Mouse (Mus musculus) midbrain, postnatal 0 days (tissue): ENCODE measurements around the gene Ptprm. TPM values are rescaled to one million over a fixed set of nuclear protein-coding genes. Genes with fewer than 3 reads are reported as not detected.

Experiments
- ATAC-seq: fragments of 200-750 bp; cut with Nextera tagmentation; 2 replicates; pipeline ENCODE4 v1.8.0; 2017; ENCODE audit warnings: moderate number of reproducible peaks, mild to moderate bottlenecking, moderate TSS enrichment, moderate library complexity; ENCODE audit not compliant: low FRiP score
- DNase-seq: peaks from one replicate; pipeline ENCODE4 v3.0.0-alpha.2; 2015; ENCODE audit warnings: low spot score
- H3K27ac ChIP-seq: fragments of 300-500 bp; sonication (generic); 2 replicates; pipeline ENCODE4 v1.5.1; 2014; ENCODE audit warnings: low read depth, mild to moderate bottlenecking, low read length, mixed read lengths
- H3K27me3 ChIP-seq: fragments of 300-500 bp; sonication (generic); 2 replicates; pipeline ENCODE4 v1.6.1; 2014; ENCODE audit warnings: low read length, control low read depth, mixed read lengths; ENCODE audit not compliant: insufficient read depth
- H3K36me3 ChIP-seq: fragments of 300-500 bp; sonication (generic); 2 replicates; pipeline ENCODE4 v1.6.1; 2014; ENCODE audit warnings: low read length, control low read depth, mixed read lengths; ENCODE audit not compliant: insufficient read depth
- H3K4me1 ChIP-seq: fragments of 300-500 bp; sonication (generic); 2 replicates; pipeline ENCODE4 v1.6.1; 2014; ENCODE audit warnings: mild to moderate bottlenecking, control low read depth, antibody characterized with exemption, low read length, mixed read lengths; ENCODE audit not compliant: insufficient read depth
- H3K4me2 ChIP-seq: fragments of 300-500 bp; sonication (generic); 2 replicates; pipeline ENCODE4 v1.6.1; 2014; ENCODE audit warnings: low read depth, mild to moderate bottlenecking, low read length, mixed read lengths; ENCODE audit not compliant: poor library complexity, severe bottlenecking
- H3K4me3 ChIP-seq: fragments of 300-500 bp; sonication (generic); 2 replicates; pipeline ENCODE4 v1.5.1; 2014; ENCODE audit warnings: low read depth, mild to moderate bottlenecking, low read length, moderate library complexity
- H3K9ac ChIP-seq: fragments of 300-500 bp; sonication (generic); replicated peaks from 2 replicates; pipeline ENCODE4 v1.6.1; 2014; ENCODE audit warnings: mild to moderate bottlenecking, low read length, moderate library complexity, mixed read lengths; ENCODE audit not compliant: poor library complexity, severe bottlenecking
- H3K9me3 ChIP-seq: fragments of 300-500 bp; sonication (generic); 2 replicates; pipeline ENCODE4 v1.6.1; 2016; ENCODE audit warnings: low read length, control low read depth
- CTCF ChIP-seq: IDR thresholded peaks from 2 replicates; pipeline ENCODE4 v1.5.1; 2016; ENCODE audit warnings: antibody characterized with exemption, mild to moderate bottlenecking
- WGBS: fragments of 180-500 bp; shearing (Covaris S2); extraction: QIAGEN DNeasy Blood & Tissue Kit; methylation state at CpG from one replicate; pipeline ENCODE4 v1.1.7; 2014; 5-methylcytosine and 5-hydroxymethylcytosine counted together
- polyA plus RNA-seq: library from polyadenylated mRNA; unstranded; fragments of >200 nt; fragmentation: Nextera tagmentation; extraction: Ambion mirVana; gene quantifications from 2 replicates; pipeline ENCODE4 v1.2.1, GENCODE M21; 2015
- total RNA-seq: library from RNA; depleted of rRNA; stranded (reverse); fragments of >200 nt; gene quantifications from 2 replicates; pipeline ENCODE4 v1.2.3, GENCODE M21; 2014

The Ptprm gene
- total and polyA plus RNA-seq, 2 experiments from 2014 or later, result 18.3 to 43.5 TPM

- Histone ChIP-seq H3K27ac (no peak overlapping the region), H3K27me3 (no peaks in the 10 kb centered on the region), H3K4me3 (no peak overlapping the region), H3K4me2 (peak overlapping the region; percentile 18; the same call in 1 of the 2 replicates), H3K4me1 (peaks cover 10% of the 10 kb centered on the region; the same call in 1 of the 2 replicates), H3K9me3 (no peaks in the 10 kb centered on the region), H3K9ac (no peak overlapping the region), H3K36me3 (0 out of 2 replicates have a peak, but pooled peaks cover 3% of the 10 kb centered on the region)
- DNase-seq (peak; percentile 45), ATAC-seq (peak; percentile 58; the same call in 1 of the 2 replicates)
- WGBS, result 25% methylated on average over 21 of the region's 21 CpGs
- TF ChIP-seq CTCF, result no peak
Measured at GRCm38 (mm10) chr17:66693676-66694304, 660.5 kb downstream of the Ptprm start.

- TF ChIP-seq CTCF, result no peak
- Histone ChIP-seq H3K9me3 (no peaks in the 10 kb centered on the region), H3K4me3 (no peak overlapping the region), H3K36me3 (0 out of 2 replicates have a peak, but pooled peaks cover 3% of the 10 kb centered on the region), H3K9ac (no peak overlapping the region), H3K27ac (no peak overlapping the region), H3K4me1 (peaks cover 10% of the 10 kb centered on the region; the same call in 1 of the 2 replicates), H3K27me3 (no peaks in the 10 kb centered on the region), H3K4me2 (no peak overlapping the region)
- DNase-seq (peak; percentile 35), ATAC-seq (no peak)
- 71% methylated on average over 16 of the region's 16 CpGs for WGBS
Measured at GRCm38 (mm10) chr17:66692941-66693675, 661.1 kb downstream of the Ptprm start.

GRCm38 (mm10) chr17:66688179-66688578, 666.1 kb downstream of the Ptprm start:
- H3K4me3 ChIP-seq, result no peak overlapping the region
- DNase-seq (no peak), ATAC-seq (no peak)
- H3K4me1 ChIP-seq, result no peaks in the 10 kb centered on the region
- peaks cover 5% of the 10 kb centered on the region; the same call in 1 of the 2 replicates for H3K36me3 ChIP-seq
- no peak for TF ChIP-seq CTCF
- H3K4me2 ChIP-seq, result no peak overlapping the region
- H3K27ac ChIP-seq, result no peak overlapping the region
- H3K9ac ChIP-seq, result no peak overlapping the region
- no peaks in the 10 kb centered on the region for H3K9me3 ChIP-seq
- 89% methylated on average over 9 of the region's 9 CpGs for WGBS
- H3K27me3 ChIP-seq, result 0 out of 2 replicates have a peak, but pooled peaks cover 2% of the 10 kb centered on the region

- ATAC-seq, result no peak
- H3K36me3 ChIP-seq, result peaks cover 10% of the 10 kb centered on the region; the same call in 1 of the 2 replicates
- 0 out of 2 replicates have a peak, but pooled peaks cover 4% of the 10 kb centered on the region for H3K27me3 ChIP-seq
- TF ChIP-seq CTCF, result no peak
- no peak overlapping the region for H3K9ac ChIP-seq
- H3K4me3 ChIP-seq, result no peak overlapping the region
- no peak for DNase-seq
- H3K27ac ChIP-seq, result no peak overlapping the region
- no peaks in the 10 kb centered on the region for H3K9me3 ChIP-seq
- no peak overlapping the region for H3K4me2 ChIP-seq
- WGBS, result 64% methylated on average over 4 of the region's 4 CpGs
- H3K4me1 ChIP-seq, result no peaks in the 10 kb centered on the region
Measured at GRCm38 (mm10) chr17:66687543-66687942, 666.7 kb downstream of the Ptprm start.

GRCm38 (mm10) chr17:66686701-66687489, 667.4 kb downstream of the Ptprm start:
- WGBS, result 50% methylated on average over 25 of the region's 25 CpGs
- Histone ChIP-seq H3K36me3 (peaks cover 10% of the 10 kb centered on the region; the same call in 1 of the 2 replicates), H3K27ac (no peak overlapping the region), H3K9me3 (no peaks in the 10 kb centered on the region), H3K4me2 (no peak overlapping the region), H3K4me3 (no peak overlapping the region), H3K4me1 (no peaks in the 10 kb centered on the region), H3K27me3 (0 out of 2 replicates have a peak, but pooled peaks cover 4% of the 10 kb centered on the region), H3K9ac (no peak overlapping the region)
- TF ChIP-seq CTCF, result no peak
- ATAC-seq, result peak; percentile 63; the same call in 1 of the 2 replicates
- peak; percentile 82 for DNase-seq
